Mouse (Mus musculus) hindbrain, embryonic 15.5 days (tissue): ENCODE data around the gene Gm49387. TPM values are rescaled to one million over a fixed set of nuclear protein-coding genes. Genes with fewer than 3 reads are reported as not detected.

Experiments
- ATAC-seq: fragments of 200-750 bp; cut with Nextera tagmentation; 2 replicates; pipeline ENCODE4 v1.8.0; 2017; ENCODE audit warnings: low read depth, moderate number of reproducible peaks, moderate TSS enrichment; ENCODE audit not compliant: low FRiP score
- H3K27ac ChIP-seq: fragments of 300-500 bp; sonication (generic); replicated peaks from 2 replicates; pipeline ENCODE4 v1.5.1; 2015; ENCODE audit warnings: mild to moderate bottlenecking, inconsistent platforms
- H3K27me3 ChIP-seq: fragments of 300-500 bp; sonication (generic); 2 replicates; pipeline ENCODE4 v1.6.1; 2015; ENCODE audit warnings: control low read depth, inconsistent platforms
- H3K36me3 ChIP-seq: fragments of 300-500 bp; sonication (generic); 2 replicates; pipeline ENCODE4 v1.6.1; 2015; ENCODE audit warnings: control low read depth, inconsistent platforms
- H3K4me1 ChIP-seq: fragments of 300-500 bp; sonication (generic); replicated peaks from 2 replicates; pipeline ENCODE4 v1.6.1; 2015; ENCODE audit warnings: control low read depth, inconsistent platforms
- H3K4me2 ChIP-seq: fragments of 300-500 bp; sonication (generic); 2 replicates; pipeline ENCODE4 v1.6.1; 2015; ENCODE audit warnings: moderate library complexity, mild to moderate bottlenecking, inconsistent platforms
- H3K4me3 ChIP-seq: fragments of 300-500 bp; sonication (generic); 2 replicates; pipeline ENCODE4 v1.5.1; 2015; ENCODE audit warnings: mild to moderate bottlenecking, inconsistent platforms
- H3K9ac ChIP-seq: fragments of 300-500 bp; sonication (generic); 2 replicates; pipeline ENCODE4 v1.6.1; 2015; ENCODE audit warnings: inconsistent platforms
- H3K9me3 ChIP-seq: fragments of 300-500 bp; sonication (generic); 2 replicates; pipeline ENCODE4 v1.6.1; 2016; ENCODE audit warnings: control low read depth, inconsistent platforms
- WGBS: fragments of 180-500 bp; shearing (Covaris S2); methylation state at CpG from one replicate; pipeline ENCODE4 v1.1.7; 2015; 5-methylcytosine and 5-hydroxymethylcytosine counted together
- polyA plus RNA-seq: library from polyadenylated mRNA; unstranded; fragments of >200 nt; fragmentation: Nextera tagmentation; extraction: Ambion mirVana; gene quantifications from 2 replicates; pipeline ENCODE4 v1.2.1, GENCODE M21; 2015

Gm49387 gene
- polyA plus RNA-seq, 1 experiment from 2014 or later = not detected

GRCm38 (mm10) chr14:31576846-31577697 is 63.6 kb downstream of the Gm49387 start:
- no peak for ATAC-seq

GRCm38 (mm10) chr14:31575866-31576265 is 64.8 kb downstream of the Gm49387 start:
- 79% methylated on average over 9 of the region's 9 CpGs for WGBS
- H3K36me3 ChIP-seq = no peaks in the 10 kb centered on the region

More at GRCm38 (mm10) chr14:31576846-31577697, 63.6 kb downstream of the Gm49387 start:
- Histone ChIP-seq H3K9me3 (no peaks in the 10 kb centered on the region), H3K27ac (no peak overlapping the region), H3K4me1 (no peaks in the 10 kb centered on the region), H3K4me3 (no peak overlapping the region), H3K4me2 (no peak overlapping the region), H3K36me3 (no peaks in the 10 kb centered on the region), H3K27me3 (no peaks in the 10 kb centered on the region), H3K9ac (no peak overlapping the region)
- 59% methylated on average over 10 of the region's 10 CpGs for WGBS

GRCm38 (mm10) chr14:31574903-31575665 is 65.6 kb downstream of the Gm49387 start:
- H3K9ac ChIP-seq = no peak overlapping the region
- no peak overlapping the region for H3K4me3 ChIP-seq
- no peak for ATAC-seq
- no peak overlapping the region for H3K27ac ChIP-seq
- no peaks in the 10 kb centered on the region for H3K27me3 ChIP-seq
- H3K4me2 ChIP-seq = no peak overlapping the region
- no peaks in the 10 kb centered on the region for H3K36me3 ChIP-seq
- WGBS = 94% methylated on average over 18 of the region's 18 CpGs
- H3K4me1 ChIP-seq = no peaks in the 10 kb centered on the region
- no peaks in the 10 kb centered on the region for H3K9me3 ChIP-seq

More at GRCm38 (mm10) chr14:31575866-31576265, 64.8 kb downstream of the Gm49387 start:
- Histone ChIP-seq H3K9ac (no peak overlapping the region), H3K4me3 (no peak overlapping the region), H3K4me1 (no peaks in the 10 kb centered on the region), H3K27ac (no peak overlapping the region), H3K9me3 (no peaks in the 10 kb centered on the region), H3K4me2 (no peak overlapping the region), H3K27me3 (no peaks in the 10 kb centered on the region)
- no peak for ATAC-seq

- H3K27ac ChIP-seq = no peak overlapping the region
- H3K4me3 ChIP-seq = no peak overlapping the region
- H3K9ac ChIP-seq = no peak overlapping the region
- ATAC-seq = no peak
- H3K4me1 ChIP-seq = peaks cover 5% of the 10 kb centered on the region; the same call in 1 of the 2 replicates
- no peak overlapping the region for H3K4me2 ChIP-seq
- WGBS = 73% methylated on average over 9 of the region's 9 CpGs
- H3K9me3 ChIP-seq = no peaks in the 10 kb centered on the region
- H3K27me3 ChIP-seq = no peaks in the 10 kb centered on the region
- H3K36me3 ChIP-seq = no peaks in the 10 kb centered on the region
Observed at GRCm38 (mm10) chr14:31572561-31573175, 68.0 kb downstream of the Gm49387 start.

GRCm38 (mm10) chr14:31571419-31571818 is 69.3 kb downstream of the Gm49387 start:
- no peak overlapping the region for H3K4me2 ChIP-seq
- WGBS = 93% methylated on average over 5 of the region's 5 CpGs
- no peak for ATAC-seq
- H3K27ac ChIP-seq = no peak overlapping the region
- peaks cover 5% of the 10 kb centered on the region; the same call in 1 of the 2 replicates for H3K4me1 ChIP-seq
- H3K4me3 ChIP-seq = no peak overlapping the region
- no peak overlapping the region for H3K9ac ChIP-seq
- H3K36me3 ChIP-seq = no peaks in the 10 kb centered on the region
- no peaks in the 10 kb centered on the region for H3K9me3 ChIP-seq
- H3K27me3 ChIP-seq = no peaks in the 10 kb centered on the region

GRCm38 (mm10) chr14:31570131-31570951 is 70.3 kb downstream of the Gm49387 start:
- Histone ChIP-seq H3K4me1 (peaks cover 5% of the 10 kb centered on the region; the same call in 1 of the 2 replicates), H3K9ac (no peak overlapping the region), H3K27me3 (no peaks in the 10 kb centered on the region), H3K36me3 (no peaks in the 10 kb centered on the region), H3K9me3 (no peaks in the 10 kb centered on the region), H3K4me2 (no peak overlapping the region), H3K4me3 (no peak overlapping the region), H3K27ac (no peak overlapping the region)
- no peak for ATAC-seq
- 86% methylated on average over 6 of the region's 6 CpGs for WGBS

- 48% methylated on average over 7 of the region's 7 CpGs for WGBS
- Histone ChIP-seq H3K36me3 (no peaks in the 10 kb centered on the region), H3K4me1 (peaks cover 5% of the 10 kb centered on the region; the same call in 1 of the 2 replicates), H3K9me3 (no peaks in the 10 kb centered on the region), H3K27ac (no peak overlapping the region), H3K9ac (no peak overlapping the region), H3K4me3 (no peak overlapping the region), H3K4me2 (no peak overlapping the region), H3K27me3 (no peaks in the 10 kb centered on the region)
- ATAC-seq = 0 out of 2 replicates have a peak, but pooled peaks have one; percentile 54
Observed at GRCm38 (mm10) chr14:31569151-31569631, 71.5 kb downstream of the Gm49387 start.

- H3K4me3 ChIP-seq = no peak overlapping the region
- no peak for ATAC-seq
- no peak overlapping the region for H3K27ac ChIP-seq
- no peak overlapping the region for H3K4me2 ChIP-seq
- 79% methylated on average over 9 of the region's 9 CpGs for WGBS
- no peaks in the 10 kb centered on the region for H3K27me3 ChIP-seq
- no peak overlapping the region for H3K9ac ChIP-seq
- no peaks in the 10 kb centered on the region for H3K9me3 ChIP-seq
- H3K36me3 ChIP-seq = no peaks in the 10 kb centered on the region
- H3K4me1 ChIP-seq = peaks cover 5% of the 10 kb centered on the region; the same call in 1 of the 2 replicates
Observed at GRCm38 (mm10) chr14:31565478-31566212, 75.0 kb downstream of the Gm49387 start.

- no peak overlapping the region for H3K27ac ChIP-seq
- H3K9me3 ChIP-seq = no peaks in the 10 kb centered on the region
- H3K27me3 ChIP-seq = no peaks in the 10 kb centered on the region
- WGBS = 44% methylated on average over 6 of the region's 6 CpGs
- peaks cover 5% of the 10 kb centered on the region; the same call in 1 of the 2 replicates for H3K4me1 ChIP-seq
- no peak for ATAC-seq
- H3K4me2 ChIP-seq = no peak overlapping the region
- no peak overlapping the region for H3K9ac ChIP-seq
- no peak overlapping the region for H3K4me3 ChIP-seq
- H3K36me3 ChIP-seq = no peaks in the 10 kb centered on the region
Observed at GRCm38 (mm10) chr14:31564452-31565179, 76.1 kb downstream of the Gm49387 start.

- H3K4me1 ChIP-seq = no peaks in the 10 kb centered on the region
- 64% methylated on average over 5 of the region's 5 CpGs for WGBS
- H3K4me2 ChIP-seq = no peak overlapping the region
- no peak overlapping the region for H3K4me3 ChIP-seq
- H3K27ac ChIP-seq = no peak overlapping the region
- no peaks in the 10 kb centered on the region for H3K36me3 ChIP-seq
- H3K9ac ChIP-seq = no peak overlapping the region
- no peak for ATAC-seq
- no peaks in the 10 kb centered on the region for H3K9me3 ChIP-seq
- H3K27me3 ChIP-seq = no peaks in the 10 kb centered on the region
Observed at GRCm38 (mm10) chr14:31560886-31561285, 79.8 kb downstream of the Gm49387 start.
